Mouse (Mus musculus) thymus, adult 2 months (tissue): ENCODE data around the gene Osbpl9.

Experiments
- CTCF ChIP-seq: fragments of 200-500 bp; IDR thresholded peaks from 2 replicates; pipeline ENCODE4 v1.5.1; 2012; ENCODE audit warnings: mild to moderate bottlenecking, control low read depth, low read length, moderate library complexity, borderline replicate concordance; ENCODE audit not compliant: control insufficient read depth, poor library complexity, insufficient read depth; ENCODE audit errors: extremely low read depth
- POLR2A ChIP-seq: fragments of 200-500 bp; IDR thresholded peaks from 2 replicates; pipeline ENCODE4 v1.6.1; 2012; ENCODE audit warnings: mild to moderate bottlenecking, low read length, control low read depth, moderate library complexity; ENCODE audit not compliant: control insufficient read depth, poor library complexity, insufficient read depth; ENCODE audit errors: extremely low read depth

- TF ChIP-seq CTCF (no peak), POLR2A (no peak)
Measured at GRCm38 (mm10) chr4:109019301-109019700, 182.8 kb downstream of the Osbpl9 start.
